Mouse (Mus musculus): ENCODE measurements around the gene Kcnj9.

DNA sequence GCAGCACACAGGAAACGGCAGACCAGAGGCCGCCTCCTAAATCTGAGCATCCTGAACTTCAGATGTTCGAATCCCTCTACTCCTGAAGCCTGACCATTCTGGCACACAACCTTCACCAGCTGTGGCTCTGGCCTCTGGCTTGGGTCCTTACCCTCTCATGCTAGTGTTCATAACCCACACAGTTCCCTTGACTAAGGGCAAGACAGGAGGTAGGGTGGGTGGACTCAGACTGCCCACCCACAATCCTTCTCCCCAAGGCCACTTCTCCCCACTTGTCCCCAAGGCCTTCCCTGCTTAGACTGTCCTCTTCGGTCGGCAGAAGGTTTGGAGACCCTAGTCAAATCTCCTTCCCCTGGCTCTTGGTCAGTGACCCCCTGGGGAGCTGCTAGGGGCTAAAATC is 20.4 kb upstream of the Kcnj9 start:
- no peak for TF ChIP-seq CTCF (IDR thresholded peaks at IDR 0.05; ENCODE audit: borderline replicate concordance, control insufficient read depth, extremely low read depth, insufficient read depth, low read length, poor library complexity)
- no peak for TF ChIP-seq POLR2A (IDR thresholded peaks at IDR 0.05; ENCODE audit: control insufficient read depth, extremely low read depth, insufficient read depth, low read length, poor library complexity)
